Mouse (Mus musculus) megakaryocyte, embryonic 14.5 days (primary cell): ENCODE measurements at regions not wholly inside any gene's neighbourhood (a gene's known extent, or its start where the extent isn't known, plus 50 kb on each side); places are given as distances from the start of the nearest gene placed in this dataset.

Source experiments
- FLI1 ChIP-seq: IDR thresholded peaks from 2 replicates; pipeline ENCODE4 v1.6.1; 2012; ENCODE audit warnings: low read length, inconsistent platforms, mixed read lengths
- GATA1 ChIP-seq: IDR thresholded peaks from 3 replicates; pipeline ENCODE4 v1.6.1; 2012; ENCODE audit warnings: mixed read lengths, low read length, inconsistent platforms, borderline replicate concordance

DNA sequence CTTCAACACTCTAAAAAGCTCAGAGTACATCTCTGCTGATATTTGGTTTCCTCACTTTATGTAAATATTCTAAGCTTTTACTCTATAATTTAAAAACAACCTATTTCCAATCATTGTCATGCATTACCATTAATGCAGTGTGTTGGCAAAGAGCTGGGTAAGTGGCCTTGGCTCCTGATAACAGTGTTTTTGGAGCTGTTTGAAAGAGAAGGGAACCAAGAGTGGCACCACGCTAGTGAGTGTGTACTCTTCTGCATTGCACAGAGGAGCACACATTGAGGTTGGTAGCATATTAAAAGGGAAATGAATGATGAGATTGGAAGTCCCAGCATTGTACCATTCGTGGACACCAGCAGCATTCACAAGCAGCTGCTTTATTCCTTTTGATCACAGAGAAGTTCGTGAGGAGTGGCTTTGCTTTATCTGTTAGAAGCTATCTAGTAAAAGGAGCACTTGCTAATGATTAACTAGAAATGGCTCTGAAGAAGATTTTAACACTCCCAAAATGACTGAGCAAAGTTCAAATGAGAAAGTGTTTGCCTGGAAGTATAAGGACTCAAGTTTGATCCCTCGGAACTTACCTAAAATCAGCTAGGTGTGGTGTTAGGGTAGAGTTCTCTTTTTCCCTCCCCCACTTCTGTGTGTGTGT lies 284.3 kb upstream of the Tbl1xr1 start:
- TF ChIP-seq GATA1 (no peak), FLI1 (no peak)
